In genomic region chr15:27783541-27784125, GRCm38 (mm10) we compare ENCODE assay signal across 8 mouse cellular contexts.
DNase-seq lines count a peak whose midpoint lies in the region; ATAC-seq and TF ChIP-seq lines count a peak whose summit lies in the region.

No protein-coding gene starts in this region.

- no peak for TF ChIP-seq EP300 in stomach, postnatal 0 days (optimal IDR thresholded peaks at IDR 0.05)

- H3K79me2 ChIP-seq in C2C12 (ENCODE audit: control insufficient read depth, insufficient read depth), result peaks cover 34% of the 10 kb centered on the region

- no peak for TF ChIP-seq CTCF in C2C12 (IDR thresholded peaks at IDR 0.05; ENCODE audit: control insufficient read depth, insufficient read depth, insufficient read length)
- TF ChIP-seq CTCF in stomach, postnatal 0 days (IDR thresholded peaks at IDR 0.05; ENCODE audit: low read depth), result peak; percentile 48

- DNase-seq in brain, adult 2 months (ENCODE audit: low read depth, low spot score), result peak; percentile 66
- peak; percentile 44 to 73 for DNase-seq in kidney, postnatal 25 days
- DNase-seq in stomach, postnatal 0 days (ENCODE audit: low spot score), result no peak
- no peak for DNase-seq in embryo, embryonic 10 days (ENCODE audit: low spot score)
- no peak for DNase-seq in cerebellum, adult 8-10 months

- H3K79me3 ChIP-seq in C2C12 (ENCODE audit: low read depth), result peaks cover 2% of the 10 kb centered on the region

- peak overlapping the region; percentile 59 for H3ac ChIP-seq in C2C12 (ENCODE audit: control insufficient read depth, insufficient read length, low read depth)

- 20% methylated on average over 12 of the region's 12 CpGs for WGBS in heart, embryonic 15.5 days
- 38% methylated on average over 12 of the region's 12 CpGs for WGBS in stomach, postnatal 0 days

- ATAC-seq in heart, embryonic 15.5 days (replicated peaks; ENCODE audit: insufficient number of reproducible peaks, insufficient read depth, low FRiP score, low read depth), result no peak; the same call in 1 of the 2 replicates
- peak; percentile 70 for ATAC-seq in megakaryocyte, adult 5-6 weeks (ENCODE audit: poor library complexity, severe bottlenecking)
- ATAC-seq in stomach, postnatal 0 days (ENCODE audit: low FRiP score, low TSS enrichment), result no peak

- H3K36me3 ChIP-seq in C2C12 (ENCODE audit: control insufficient read depth, insufficient read depth), result peaks cover 7% of the 10 kb centered on the region
- no peaks in the 10 kb centered on the region for H3K36me3 ChIP-seq in heart, embryonic 15.5 days
- no peaks in the 10 kb centered on the region for H3K36me3 ChIP-seq in stomach, postnatal 0 days (ENCODE audit: control insufficient read depth, insufficient read depth, low read length)

- H3K4me3 ChIP-seq in C2C12 (ENCODE audit: insufficient read depth, poor library complexity, severe bottlenecking), result peak overlapping the region; percentile 23
- H3K4me3 ChIP-seq in heart, embryonic 15.5 days, result peak overlapping the region; percentile 17; the same call in 1 of the 2 replicates
- no peak overlapping the region for H3K4me3 ChIP-seq in stomach, postnatal 0 days (ENCODE audit: low read depth, low read length)

- H3K9me3 ChIP-seq in heart, embryonic 15.5 days (replicated peaks), result no peaks in the 10 kb centered on the region
- H3K9me3 ChIP-seq in stomach, postnatal 0 days (ENCODE audit: control insufficient read depth, low read length), result no peaks in the 10 kb centered on the region

- peak overlapping the region; percentile 29 for H3K9ac ChIP-seq in heart, embryonic 15.5 days
- peak overlapping the region; percentile 31; the same call in 1 of the 2 replicates for H3K9ac ChIP-seq in stomach, postnatal 0 days (ENCODE audit: low read length)

- H3K4me1 ChIP-seq in heart, embryonic 15.5 days (replicated peaks), result peaks cover 96% of the 10 kb centered on the region
- H3K4me1 ChIP-seq in stomach, postnatal 0 days (replicated peaks; ENCODE audit: control insufficient read depth, insufficient read depth), result peaks cover 12% of the 10 kb centered on the region

- peak overlapping the region; percentile 48 for H3K4me2 ChIP-seq in heart, embryonic 15.5 days
- peak overlapping the region; percentile 28; the same call in 1 of the 2 replicates for H3K4me2 ChIP-seq in stomach, postnatal 0 days (replicated peaks; ENCODE audit: low read depth)

- H3K27ac ChIP-seq in heart, embryonic 15.5 days, result peak overlapping the region; percentile 93
- peak overlapping the region; percentile 84 for H3K27ac ChIP-seq in stomach, postnatal 0 days (replicated peaks)

- H3K27me3 ChIP-seq in C2C12 (ENCODE audit: control insufficient read depth, insufficient read depth, insufficient read length), result no peaks in the 10 kb centered on the region
- no peaks in the 10 kb centered on the region for H3K27me3 ChIP-seq in heart, embryonic 15.5 days
- H3K27me3 ChIP-seq in stomach, postnatal 0 days (ENCODE audit: control insufficient read depth, insufficient read depth, low read length), result no peaks in the 10 kb centered on the region

TF ChIP-seq in C2C12, 6 proteins besides CTCF, POLR2A, EP300 and RAD21:
- TF ChIP-seq MYOD1 (IDR thresholded peaks at IDR 0.05; ENCODE audit: control insufficient read depth, insufficient read length, low read depth) (no peak), MYOG (IDR thresholded peaks at IDR 0.05; ENCODE audit: control insufficient read depth, extremely low read depth, insufficient read length) (no peak), FOSL1 (IDR thresholded peaks at IDR 0.05; ENCODE audit: insufficient read depth, low read length, poor library complexity, severe bottlenecking) (no peak), CEBPB (IDR thresholded peaks at IDR 0.05; ENCODE audit: low read depth) (no peak), MAX (IDR thresholded peaks at IDR 0.05) (no peak), USF1 (IDR thresholded peaks at IDR 0.05; ENCODE audit: low read depth) (no peak)

Comparison
In these comparisons a context has a peak if more than half of its experiments do, and no peak if none do; other contexts are left out.
1. DNase-seq: peak in brain, adult 2 months (single experiment) and kidney, postnatal 25 days (2 of 2); none in stomach, postnatal 0 days (single experiment), embryo, embryonic 10 days (single experiment) and cerebellum, adult 8-10 months (single experiment).